Mouse (Mus musculus): ENCODE measurements around the gene Eid2. TPM values are rescaled to one million over a fixed set of nuclear protein-coding genes. Genes with fewer than 3 reads are reported as not detected.
"Not testable (repeated sequence)": the region's sequence is repeated elsewhere in the genome, so short reads cannot be mapped to it uniquely, and the experiment has no call there.

Gene Eid2
- polyA plus RNA-seq (2015; fragmentation: Nextera tagmentation; extraction: Ambion mirVana): 3.1 and 3.7 TPM in 2 replicates

- Histone ChIP-seq H3K36me3 (ENCODE audit: control insufficient read depth, insufficient read depth) (no peaks in the 10 kb centered on the region), H3K4me3 (ENCODE audit: low read depth, low read length) (peak within 1 kb of the TSS; percentile 73), H3K27me3 (replicated peaks; ENCODE audit: control insufficient read depth, insufficient read depth, low read length) (no peaks in the 10 kb centered on the region), H3K4me1 (replicated peaks; ENCODE audit: control insufficient read depth, insufficient read depth, low read length) (no peaks in the 10 kb centered on the region), H3K9me3 (ENCODE audit: control insufficient read depth) (no peaks in the 10 kb centered on the region), H3K4me2 (replicated peaks; ENCODE audit: low read depth) (peak within 1 kb of the TSS; percentile 89), H3K9ac (ENCODE audit: low read depth, low read length) (peak within 1 kb of the TSS; percentile 82), H3K27ac (ENCODE audit: low read depth, low read length) (peak within 1 kb of the TSS; percentile 73)
- ATAC-seq: peak; percentile 65
- TF ChIP-seq CTCF (IDR thresholded peaks at IDR 0.05; ENCODE audit: low read depth): peak; percentile 36
- WGBS: 7% methylated on average over 57 of the region's 57 CpGs
These were observed at the start of gene Eid2 for GRCm38 (mm10) chr7:28267129-28268041. Gene Eid2 (plus strand): TSS chr7:28267881.

GRCm38 (mm10) chr7:28218951-28219740 lies 48.5 kb upstream of the Eid2 start:
- H3K4me2 ChIP-seq (replicated peaks; ENCODE audit: low read depth); H3K4me3 ChIP-seq (ENCODE audit: low read depth, low read length); H3K36me3 ChIP-seq (ENCODE audit: control insufficient read depth, insufficient read depth); H3K4me1 ChIP-seq (replicated peaks; ENCODE audit: control insufficient read depth, insufficient read depth, low read length); H3K27ac ChIP-seq (ENCODE audit: low read depth, low read length); H3K27me3 ChIP-seq (replicated peaks; ENCODE audit: control insufficient read depth, insufficient read depth, low read length); H3K9me3 ChIP-seq (ENCODE audit: control insufficient read depth); H3K9ac ChIP-seq (ENCODE audit: low read depth, low read length); ATAC-seq: not testable (repeated sequence)
- WGBS: 89% methylated on average over 20 of the region's 20 CpGs

- H3K27ac ChIP-seq (ENCODE audit: low read depth, low read length); H3K4me3 ChIP-seq (ENCODE audit: low read depth, low read length); ATAC-seq; H3K4me2 ChIP-seq (replicated peaks; ENCODE audit: low read depth); H3K9me3 ChIP-seq (ENCODE audit: control insufficient read depth); H3K27me3 ChIP-seq (replicated peaks; ENCODE audit: control insufficient read depth, insufficient read depth, low read length); H3K9ac ChIP-seq (ENCODE audit: low read depth, low read length); H3K4me1 ChIP-seq (replicated peaks; ENCODE audit: control insufficient read depth, insufficient read depth, low read length); H3K36me3 ChIP-seq (ENCODE audit: control insufficient read depth, insufficient read depth): not testable (repeated sequence)
- 84% methylated on average over 4 of the region's 4 CpGs for WGBS
These were observed 40.8 kb upstream of the Eid2 start for GRCm38 (mm10) chr7:28226836-28227235.

- not testable (repeated sequence) for ATAC-seq; H3K4me2 ChIP-seq (replicated peaks; ENCODE audit: low read depth); H3K4me3 ChIP-seq (ENCODE audit: low read depth, low read length); H3K9me3 ChIP-seq (ENCODE audit: control insufficient read depth); H3K36me3 ChIP-seq (ENCODE audit: control insufficient read depth, insufficient read depth); H3K27ac ChIP-seq (ENCODE audit: low read depth, low read length); H3K9ac ChIP-seq (ENCODE audit: low read depth, low read length); H3K4me1 ChIP-seq (replicated peaks; ENCODE audit: control insufficient read depth, insufficient read depth, low read length); H3K27me3 ChIP-seq (replicated peaks; ENCODE audit: control insufficient read depth, insufficient read depth, low read length)
- 84% methylated on average over 4 of the region's 4 CpGs for WGBS
These were observed 40.3 kb upstream of the Eid2 start for GRCm38 (mm10) chr7:28227421-28227820.

- H3K9me3 ChIP-seq (ENCODE audit: control insufficient read depth); H3K4me2 ChIP-seq (replicated peaks; ENCODE audit: low read depth); H3K27me3 ChIP-seq (replicated peaks; ENCODE audit: control insufficient read depth, insufficient read depth, low read length); H3K4me3 ChIP-seq (ENCODE audit: low read depth, low read length); ATAC-seq; H3K27ac ChIP-seq (ENCODE audit: low read depth, low read length); H3K36me3 ChIP-seq (ENCODE audit: control insufficient read depth, insufficient read depth); H3K9ac ChIP-seq (ENCODE audit: low read depth, low read length); H3K4me1 ChIP-seq (replicated peaks; ENCODE audit: control insufficient read depth, insufficient read depth, low read length): not testable (repeated sequence)
- WGBS: 61% methylated on average over 2 of the region's 2 CpGs
These were observed 23.7 kb upstream of the Eid2 start for GRCm38 (mm10) chr7:28243943-28244342.

- Histone ChIP-seq H3K4me1 (replicated peaks; ENCODE audit: control insufficient read depth, insufficient read depth, low read length) (no peaks in the 10 kb centered on the region), H3K9ac (ENCODE audit: low read depth, low read length) (no peak overlapping the region), H3K27ac (ENCODE audit: low read depth, low read length) (no peak overlapping the region), H3K4me3 (ENCODE audit: low read depth, low read length) (no peak overlapping the region), H3K27me3 (replicated peaks; ENCODE audit: control insufficient read depth, insufficient read depth, low read length) (no peaks in the 10 kb centered on the region), H3K36me3 (ENCODE audit: control insufficient read depth, insufficient read depth) (no peaks in the 10 kb centered on the region), H3K4me2 (replicated peaks; ENCODE audit: low read depth) (no peak overlapping the region), H3K9me3 (ENCODE audit: control insufficient read depth) (no peaks in the 10 kb centered on the region)
- WGBS: 87% methylated on average over 3 of the region's 3 CpGs
- no peak for ATAC-seq
- no peak for TF ChIP-seq CTCF (IDR thresholded peaks at IDR 0.05; ENCODE audit: low read depth)
These were observed 18.7 kb upstream of the Eid2 start for GRCm38 (mm10) chr7:28248957-28249356.
